Mouse (Mus musculus) bone marrow, adult 2 months (tissue): Measurements from ENCODE around the gene Taok2.

Source experiments
- CTCF ChIP-seq: fragments of 200-500 bp; IDR thresholded peaks from 2 replicates; pipeline ENCODE4 v1.5.1; 2011; ENCODE audit warnings: low read length, control low read depth; ENCODE audit not compliant: control insufficient read depth, insufficient read depth
- POLR2A ChIP-seq: fragments of 200-500 bp; IDR thresholded peaks from 2 replicates; pipeline ENCODE4 v1.6.1; 2011; ENCODE audit warnings: low read depth, mild to moderate bottlenecking, control low read depth, low read length, borderline replicate concordance; ENCODE audit not compliant: control insufficient read depth

- TF ChIP-seq POLR2A: no peak
- peak; percentile 87 for TF ChIP-seq CTCF
These were observed 52.4 kb downstream of the Taok2 start for GRCm38 (mm10) chr7:126832036-126832598.
